Mouse (Mus musculus) MEL (cell line): ENCODE results near the gene Srsf2. TPM values are rescaled to one million over a fixed set of nuclear protein-coding genes. Genes with fewer than 3 reads are reported as not detected.

ENCODE experiments used
- DNase-seq: peaks from one replicate; pipeline ENCODE4 v3.0.0; 2011; ENCODE audit warnings: low read depth, low spot score
- H3K27ac ChIP-seq: 2 replicates; pipeline ENCODE4 v1.5.1; 2012; ENCODE audit warnings: low read depth, mild to moderate bottlenecking, control low read depth, low read length, moderate library complexity; ENCODE audit not compliant: control insufficient read depth
- H3K27me3 ChIP-seq, 2 experiments: fragments of 150-350 bp in 1 of 2; sonication (generic) in 1 of 2; 2 replicates each; pipeline ENCODE4 v1.6.1; 2012; ENCODE audit warnings: low read length in 2 of 2, mild to moderate bottlenecking in 2 of 2, improper control_type of control experiment in 1 of 2, moderate library complexity in 1 of 2; ENCODE audit not compliant: insufficient read depth in 2 of 2, control insufficient read depth in 1 of 2
- H3K36me3 ChIP-seq, 2 experiments: 2 replicates each; pipeline ENCODE4 v1.6.1; 2012 to 2014; ENCODE audit warnings: low read length in 2 of 2, improper control_type of control experiment in 1 of 2, inconsistent platforms in 1 of 2, mild to moderate bottlenecking in 1 of 2; ENCODE audit not compliant: insufficient read depth in 2 of 2, control insufficient read depth in 1 of 2
- H3K4me1 ChIP-seq, 2 experiments: fragments of 150-350 bp in 1 of 2; sonication (generic) in 1 of 2; 2 replicates each; pipeline ENCODE4 v1.6.1; 2012; ENCODE audit warnings: low read length in 2 of 2, improper control_type of control experiment in 1 of 2, mild to moderate bottlenecking in 1 of 2; ENCODE audit not compliant: insufficient read depth in 2 of 2, control insufficient read depth in 1 of 2
- H3K4me3 ChIP-seq, 2 experiments: fragments of 150-350 bp in 1 of 2; sonication (generic) in 1 of 2; 2 replicates each; pipeline ENCODE4 v1.5.1; 2012; ENCODE audit warnings: low read depth in 2 of 2, low read length in 2 of 2, mild to moderate bottlenecking in 2 of 2, moderate library complexity in 2 of 2, control low read depth in 1 of 2, improper control_type of control experiment in 1 of 2; ENCODE audit not compliant: control insufficient read depth in 1 of 2, insufficient read depth in 1 of 2
- H3K79me2 ChIP-seq: 2 replicates; pipeline ENCODE4 v1.6.1; 2012; ENCODE audit warnings: mild to moderate bottlenecking, low read length, moderate library complexity; ENCODE audit not compliant: control insufficient read depth, poor library complexity, insufficient read depth
- H3K9ac ChIP-seq: 2 replicates; pipeline ENCODE4 v1.6.1; 2012; ENCODE audit warnings: low read depth, mild to moderate bottlenecking, control low read depth, low read length, moderate library complexity; ENCODE audit not compliant: control insufficient read depth, poor library complexity, severe bottlenecking
- H3K9me3 ChIP-seq: fragments of 150-350 bp; sonication (generic); replicated peaks from 2 replicates; pipeline ENCODE4 v1.6.1; 2012; ENCODE audit warnings: mild to moderate bottlenecking, low read length, improper control_type of control experiment, moderate library complexity; ENCODE audit not compliant: insufficient read depth
- BHLHE40 ChIP-seq: IDR thresholded peaks from 2 replicates; pipeline ENCODE4 v1.6.1; 2012; ENCODE audit warnings: low read depth, mild to moderate bottlenecking, inconsistent platforms, low read length, improper control_type of control experiment, borderline replicate concordance
- CHD1 ChIP-seq: IDR thresholded peaks from 2 replicates; pipeline ENCODE4 v1.6.1; 2012; ENCODE audit warnings: low read depth, mild to moderate bottlenecking, inconsistent platforms, low read length, improper control_type of control experiment
- CHD2 ChIP-seq: IDR thresholded peaks from 2 replicates; pipeline ENCODE4 v1.6.1; 2011; ENCODE audit warnings: low read length, improper control_type of control experiment
- CTCF ChIP-seq, 3 experiments: IDR thresholded peaks in 2 of 3; conservative IDR thresholded peaks in 1 of 3; 2 replicates each; pipeline ENCODE4 v1.5.1; 2011 to 2012; ENCODE audit warnings: low read length in 3 of 3, low read depth in 2 of 3, mild to moderate bottlenecking in 2 of 3, improper control_type of control experiment in 1 of 3, inconsistent platforms in 1 of 3, mixed read lengths in 1 of 3, moderate library complexity in 1 of 3; ENCODE audit not compliant: control insufficient read depth in 1 of 3, insufficient read depth in 1 of 3, poor library complexity in 1 of 3, severe bottlenecking in 1 of 3
- E2F4 ChIP-seq: IDR thresholded peaks from 2 replicates; pipeline ENCODE4 v1.6.1; 2011; ENCODE audit warnings: low read depth, low read length, improper control_type of control experiment, borderline replicate concordance
- ELF1 ChIP-seq: IDR thresholded peaks from 2 replicates; pipeline ENCODE4 v1.6.1; 2014; ENCODE audit warnings: low read depth, mild to moderate bottlenecking, inconsistent platforms, low read length, improper control_type of control experiment, moderate library complexity
- EP300 ChIP-seq, 2 experiments: IDR thresholded peaks; 2 replicates each; pipeline ENCODE4 v1.6.1; 2011; ENCODE audit warnings: improper control_type of control experiment in 2 of 2, low read length in 2 of 2, low read depth in 1 of 2, mild to moderate bottlenecking in 1 of 2
- GATA1 ChIP-seq: IDR thresholded peaks from 2 replicates; pipeline ENCODE4 v1.6.1; 2011; ENCODE audit warnings: low read depth, low read length, improper control_type of control experiment
- KAT2A ChIP-seq: conservative IDR thresholded peaks from 2 replicates; pipeline ENCODE4 v1.6.1; 2012; ENCODE audit warnings: low read depth, low read length, improper control_type of control experiment, inconsistent platforms
- MAX ChIP-seq: IDR thresholded peaks from 2 replicates; pipeline ENCODE4 v1.6.1; 2011; ENCODE audit warnings: low read length, improper control_type of control experiment
- MAZ ChIP-seq: IDR thresholded peaks from 2 replicates; pipeline ENCODE4 v1.6.1; 2012; ENCODE audit warnings: low read depth, mild to moderate bottlenecking, inconsistent platforms, low read length, improper control_type of control experiment
- MXI1 ChIP-seq: IDR thresholded peaks from 2 replicates; pipeline ENCODE4 v1.6.1; 2011; ENCODE audit warnings: mild to moderate bottlenecking, low read depth, low read length, improper control_type of control experiment
- MYB ChIP-seq: IDR thresholded peaks from 2 replicates; pipeline ENCODE4 v1.6.1; 2011; ENCODE audit warnings: mild to moderate bottlenecking, low read depth, low read length, improper control_type of control experiment
- MYC ChIP-seq: IDR thresholded peaks from 2 replicates; pipeline ENCODE4 v1.6.1; 2011; ENCODE audit warnings: low read depth, mild to moderate bottlenecking, low read length, improper control_type of control experiment, moderate library complexity
- NELFE ChIP-seq: IDR thresholded peaks from 2 replicates; pipeline ENCODE4 v1.6.1; 2011; ENCODE audit warnings: low read depth, low read length, improper control_type of control experiment
- NRF1 ChIP-seq: IDR thresholded peaks from 2 replicates; pipeline ENCODE4 v1.6.1; 2014; ENCODE audit warnings: low read depth, mild to moderate bottlenecking, inconsistent platforms, low read length, improper control_type of control experiment, moderate library complexity; ENCODE audit not compliant: poor library complexity, insufficient read depth, severe bottlenecking
- POLR2A ChIP-seq, 2 experiments: IDR thresholded peaks; 2 replicates each; pipeline ENCODE4 v1.6.1; 2011 to 2012; ENCODE audit warnings: low read length in 2 of 2, mild to moderate bottlenecking in 2 of 2, control low read depth in 1 of 2, improper control_type of control experiment in 1 of 2, low read depth in 1 of 2, moderate library complexity in 1 of 2; ENCODE audit not compliant: control insufficient read depth in 1 of 2, insufficient read depth in 1 of 2, poor library complexity in 1 of 2
- RAD21 ChIP-seq: IDR thresholded peaks from 2 replicates; pipeline ENCODE4 v1.6.1; 2011; ENCODE audit warnings: mild to moderate bottlenecking, low read depth, low read length, improper control_type of control experiment
- RCOR1 ChIP-seq: IDR thresholded peaks from 2 replicates; pipeline ENCODE4 v1.6.1; 2012; ENCODE audit warnings: low read depth, mild to moderate bottlenecking, inconsistent platforms, low read length, improper control_type of control experiment
- TAL1 ChIP-seq: IDR thresholded peaks from 2 replicates; pipeline ENCODE4 v1.6.1; 2012; ENCODE audit warnings: mild to moderate bottlenecking, inconsistent platforms, low read length, moderate library complexity, mixed read lengths
- TCF12 ChIP-seq: IDR thresholded peaks from 2 replicates; pipeline ENCODE4 v1.6.1; 2014; ENCODE audit warnings: low read depth, mild to moderate bottlenecking, inconsistent platforms, low read length, improper control_type of control experiment, moderate library complexity
- UBTF ChIP-seq: IDR thresholded peaks from 2 replicates; pipeline ENCODE4 v1.6.1; 2012; ENCODE audit warnings: low read depth, mild to moderate bottlenecking, inconsistent platforms, low read length, improper control_type of control experiment, moderate library complexity, borderline replicate concordance; ENCODE audit not compliant: insufficient read depth
- USF1 ChIP-seq: IDR thresholded peaks from 2 replicates; pipeline ENCODE4 v1.6.1; 2014; ENCODE audit warnings: low read depth, mild to moderate bottlenecking, inconsistent platforms, low read length, improper control_type of control experiment, moderate library complexity
- USF2 ChIP-seq, 2 experiments: IDR thresholded peaks; 2 replicates each; pipeline ENCODE4 v1.6.1; 2011 to 2012; ENCODE audit warnings: improper control_type of control experiment in 2 of 2, low read length in 2 of 2, borderline replicate concordance in 1 of 2, inconsistent platforms in 1 of 2, low read depth in 1 of 2, mild to moderate bottlenecking in 1 of 2; ENCODE audit not compliant: insufficient read depth in 1 of 2
- ZC3H11A ChIP-seq: IDR thresholded peaks from 2 replicates; pipeline ENCODE4 v1.6.1; 2012; ENCODE audit warnings: low read depth, mild to moderate bottlenecking, inconsistent platforms, low read length, improper control_type of control experiment
- polyA plus RNA-seq, 2 experiments: library from polyadenylated mRNA; stranded (reverse) in 1 of 2; unstranded in 1 of 2; fragments of >175 nt in 1 of 2; fragments of >200 nt in 1 of 2; gene quantifications; 2 replicates each; pipeline versions ENCODE4 v1.2.1 to v1.2.4; 2012; ENCODE audit warnings: low replicate concordance in 2 of 2, low read depth in 1 of 2; ENCODE audit not compliant: insufficient read length in 2 of 2, insufficient read depth in 1 of 2, missing spikeins in 1 of 2
- total RNA-seq: library from RNA; depleted of rRNA; stranded (reverse); fragments of 300-350 nt; gene quantifications from 2 replicates; pipeline ENCODE4 v1.2.3, GENCODE M21; 2012

Gene Srsf2
- total and polyA plus RNA-seq, 3 experiments: 257 to 1,128 (median 453) TPM

GRCm38 (mm10) chr11:116885275-116886151 is 32.6 kb upstream of the Srsf2 start (continued):
- TF ChIP-seq MYB (no peak), KAT2A (no peak), E2F4 (no peak), RCOR1 (no peak), NRF1 (no peak), TCF12 (no peak), TAL1 (no peak), CHD1 (no peak), CHD2 (no peak), MXI1 (no peak)

- Histone ChIP-seq H3K9ac (no peak overlapping the region), H3K27ac (no peak overlapping the region), H3K79me2 (no peaks in the 10 kb centered on the region), H3K9me3 (no peaks in the 10 kb centered on the region), H3K4me1 (no peaks in the 10 kb centered on the region), H3K36me3 (no peaks in the 10 kb centered on the region), H3K4me3 (no peak overlapping the region), H3K27me3 (peaks cover 0 to 2% of the 10 kb centered on the region in 2 experiments; a peak in 1 of 4 replicates)
- DNase-seq: no peak
- TF ChIP-seq RAD21 (no peak), USF2 (IDR thresholded peaks at IDR 0.05; ENCODE audit: borderline replicate concordance in 1 of 2, insufficient read depth in 1 of 2, low read depth in 1 of 2, low read length in 2 of 2) (no peak), TCF12 (no peak), KAT2A (no peak), ELF1 (no peak), NELFE (no peak), CTCF (IDR thresholded peaks at IDR 0.05 in 2 of 3, conservative IDR thresholded peaks at IDR 0.05 in 1 of 3; ENCODE audit: control insufficient read depth in 1 of 3, insufficient read depth in 1 of 3, low read depth in 2 of 3, low read length in 3 of 3, poor library complexity in 1 of 3, severe bottlenecking in 1 of 3) (no peak), EP300 (IDR thresholded peaks at IDR 0.05; ENCODE audit: low read depth in 1 of 2, low read length in 2 of 2) (no peak)
- TF ChIP-seq, all 39 proteins: peak for 0
These were observed 31.2 kb upstream of the Srsf2 start for GRCm38 (mm10) chr11:116884061-116884460.

GRCm38 (mm10) chr11:116882446-116882845 is 29.6 kb upstream of the Srsf2 start:
- Histone ChIP-seq H3K4me3 (no peak overlapping the region), H3K9ac (no peak overlapping the region), H3K4me1 (no peaks in the 10 kb centered on the region), H3K27ac (no peak overlapping the region), H3K36me3 (no peaks in the 10 kb centered on the region), H3K79me2 (no peaks in the 10 kb centered on the region), H3K9me3 (no peaks in the 10 kb centered on the region), H3K27me3 (no peaks in the 10 kb centered on the region)
- no peak for DNase-seq
- TF ChIP-seq USF1 (no peak), USF2 (IDR thresholded peaks at IDR 0.05; ENCODE audit: borderline replicate concordance in 1 of 2, insufficient read depth in 1 of 2, low read depth in 1 of 2, low read length in 2 of 2) (no peak), MAZ (no peak), BHLHE40 (no peak), TCF12 (no peak), POLR2A (IDR thresholded peaks at IDR 0.05; ENCODE audit: control insufficient read depth in 1 of 2, insufficient read depth in 1 of 2, low read depth in 1 of 2, low read length in 2 of 2, poor library complexity in 1 of 2) (no peak), MYC (no peak), UBTF (no peak), TAL1 (no peak), RCOR1 (no peak), GATA1 (no peak), MAX (no peak), EP300 (IDR thresholded peaks at IDR 0.05; ENCODE audit: low read depth in 1 of 2, low read length in 2 of 2) (no peak), ZC3H11A (no peak)
